Mouse (Mus musculus) left cerebral cortex, postnatal 25 days (tissue): ENCODE measurements around the gene Spata2l. TPM values are rescaled to one million over a fixed set of nuclear protein-coding genes. Genes with fewer than 3 reads are reported as not detected.
A peak's percentile ranks its signal among the peaks of the same experiment; 100 is the strongest.
"Not testable (repeated sequence)": the region's sequence is repeated elsewhere in the genome, so short reads cannot be mapped to it uniquely, and the experiment has no call there.

Experiments
- DNase-seq, 2 experiments: peaks; one replicate each; pipeline ENCODE4 v3.0.0; 2022; ENCODE audit warnings: low spot score in 2 of 2, mixed read lengths in 1 of 2
- intact Hi-C: fragments of 180-260 bp; cut with DNase I; formaldehyde crosslinking; loops from one replicate; pipeline ENCODE4 v1.15.1; 2025
- total RNA-seq, 2 experiments: library from RNA; stranded (reverse); gene quantifications; 2 replicates each; pipeline ENCODE4 v1.2.3; 2021

Gene Spata2l
- 100 to 1,000 TPM; 106 to 107 TPM for total RNA-seq

GRCm38 (mm10) chr8:123235520-123236497, at the start of gene Spata2l:
Spata2l (minus strand) TSS chr8:123236233.
- peak; percentile 87 to 92 for DNase-seq
- intact Hi-C loops = no loop called here

DNA sequence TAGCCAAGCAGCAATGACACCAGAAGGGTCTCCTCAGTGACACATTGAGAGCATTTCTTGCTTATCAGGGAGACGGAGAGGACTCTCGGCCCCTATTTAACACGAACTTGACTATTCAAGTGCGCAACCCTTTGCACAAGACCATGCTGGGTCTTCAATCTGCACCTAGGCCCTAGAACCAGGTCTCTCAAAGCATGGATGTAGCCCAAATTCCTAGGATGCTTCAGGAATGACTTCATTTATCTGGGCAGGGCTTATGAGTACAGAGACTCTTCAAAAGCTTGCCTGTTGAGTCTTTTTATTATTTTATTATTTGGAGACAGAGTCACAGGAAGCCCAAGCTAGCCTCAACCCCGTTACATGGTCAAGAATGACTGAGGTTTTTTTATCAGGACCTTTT, 48.5 kb upstream of the Spata2l start:
- intact Hi-C loops = no loop called here
- no peak for DNase-seq

DNA sequence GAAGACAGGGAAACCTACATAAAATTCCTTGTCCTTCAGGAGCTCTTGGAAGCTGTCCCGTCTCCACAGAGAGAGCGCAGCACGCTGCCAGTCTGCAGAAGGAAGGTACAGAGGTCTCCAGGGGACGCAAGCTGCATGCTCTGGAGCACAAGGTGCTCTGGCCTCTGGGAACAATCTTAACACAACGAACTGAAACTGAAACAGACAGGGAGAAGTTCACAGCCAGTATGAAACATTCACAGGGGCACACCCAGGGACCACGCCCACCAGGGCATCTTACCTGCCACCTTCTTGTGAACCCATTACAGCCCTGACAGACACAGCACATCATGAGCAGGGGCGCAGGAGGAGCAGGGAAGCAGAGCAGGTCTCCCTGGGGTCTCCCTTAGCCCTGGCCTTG, 48.0 kb upstream of the Spata2l start:
- no peak for DNase-seq

GRCm38 (mm10) chr8:123282994-123283393, 47.0 kb upstream of the Spata2l start:
- intact Hi-C loops, DNase-seq: not testable (repeated sequence)

More for the DNA sequence above, 48.0 kb upstream of the Spata2l start:
- intact Hi-C loops = no loop called here

- intact Hi-C loops = no loop called here
- no peak for DNase-seq
Measured at GRCm38 (mm10) chr8:123280302-123281094, 44.5 kb upstream of the Spata2l start.

GRCm38 (mm10) chr8:123279828-123280227, 43.8 kb upstream of the Spata2l start:
- no peak for DNase-seq
- intact Hi-C loops = no loop called here

DNA sequence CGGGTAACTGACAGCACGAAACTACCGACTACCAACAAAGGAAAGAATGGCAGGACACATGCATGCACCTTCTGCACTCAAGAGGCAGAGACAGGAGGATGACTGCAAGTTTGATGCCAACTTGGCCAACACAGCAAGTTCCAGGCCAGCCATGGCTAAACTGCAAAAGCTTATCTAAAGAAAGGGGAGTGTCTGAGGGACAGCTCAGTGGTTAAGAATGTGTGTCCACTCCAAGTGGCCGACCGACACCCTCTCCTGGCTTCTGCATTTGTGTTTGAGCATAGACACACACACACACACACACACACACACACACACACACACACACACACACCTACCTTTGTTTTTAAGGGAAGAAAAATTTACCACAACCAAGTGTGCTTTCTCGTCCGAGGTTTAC, 42.4 kb upstream of the Spata2l start:
- intact Hi-C loops = no loop called here
- DNase-seq = no peak

DNA sequence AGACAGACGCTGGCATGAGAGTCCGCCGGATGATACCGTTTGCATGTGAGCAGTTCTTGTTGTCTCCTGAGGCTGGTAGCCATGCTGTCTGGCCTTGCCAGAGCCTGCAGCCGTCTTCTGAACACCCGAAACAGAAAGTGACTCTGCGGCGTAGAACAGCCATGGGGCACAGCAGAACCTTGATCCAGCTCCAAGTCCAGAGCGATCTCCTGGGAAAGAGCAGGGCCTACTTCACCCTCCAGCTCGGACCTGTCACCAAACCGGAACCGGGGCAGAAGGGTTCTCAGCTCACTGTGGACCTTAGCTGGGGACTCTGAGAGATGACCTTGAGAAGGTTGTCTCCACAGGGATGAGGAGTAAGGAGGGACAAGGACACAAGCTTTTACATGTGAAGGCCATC, 39.1 kb upstream of the Spata2l start:
- DNase-seq = no peak
- intact Hi-C loops = no loop called here

- no peak for DNase-seq
Measured at GRCm38 (mm10) chr8:123274447-123274846, 38.4 kb upstream of the Spata2l start.

DNA sequence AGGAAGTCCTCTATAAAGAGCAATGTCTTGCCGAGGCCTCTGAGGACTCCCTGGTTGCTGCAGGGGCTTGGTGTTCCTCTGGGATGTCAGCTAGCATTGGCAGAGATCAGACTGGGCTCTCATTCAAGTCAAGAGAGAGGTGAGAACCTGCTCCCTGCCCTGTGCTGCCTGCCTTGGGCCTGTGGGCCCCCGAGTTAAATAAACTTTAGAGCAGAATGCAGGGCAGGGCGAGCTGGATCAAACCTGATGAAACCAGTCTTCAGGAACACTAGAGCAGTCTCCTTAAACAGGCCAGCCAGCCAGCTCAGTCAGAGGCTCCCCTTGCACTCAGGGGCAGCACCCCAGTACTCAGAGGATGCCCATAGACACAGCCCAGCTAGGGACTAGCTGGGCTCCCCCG, 35.9 kb upstream of the Spata2l start:
- intact Hi-C loops = no loop called here
- no peak for DNase-seq

More at GRCm38 (mm10) chr8:123274447-123274846, 38.4 kb upstream of the Spata2l start:
- intact Hi-C loops = no loop called here

GRCm38 (mm10) chr8:123271147-123271546, 35.1 kb upstream of the Spata2l start:
- DNase-seq = no peak
- intact Hi-C loops = no loop called here

GRCm38 (mm10) chr8:123267926-123268656, 32.1 kb upstream of the Spata2l start:
- no peak for DNase-seq
- intact Hi-C loops = no loop called here

DNA sequence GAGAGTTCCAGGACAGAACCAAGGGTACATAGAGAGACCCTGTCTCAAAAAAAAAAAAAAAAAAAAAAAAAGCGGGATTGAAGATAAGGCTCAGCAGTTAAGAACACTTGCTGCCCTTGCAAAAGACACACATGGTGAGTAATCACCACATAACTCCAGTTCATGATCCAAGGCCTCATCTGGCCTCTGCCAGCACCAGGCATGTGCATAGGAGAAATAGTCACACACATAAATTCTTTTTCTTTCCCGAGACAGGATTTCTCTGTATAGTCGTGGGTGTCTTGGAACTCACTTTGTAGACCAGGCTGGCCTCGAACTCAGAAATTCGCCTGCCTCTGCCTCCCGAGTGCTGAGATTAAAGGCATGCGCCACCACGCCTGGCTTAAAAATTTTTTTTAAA, 21.6 kb upstream of the Spata2l start:
- DNase-seq, intact Hi-C loops: not testable (repeated sequence)

GRCm38 (mm10) chr8:123257114-123257513, 21.1 kb upstream of the Spata2l start:
- peak; percentile 31 to 81 for DNase-seq
- intact Hi-C loops = no loop called here

DNA sequence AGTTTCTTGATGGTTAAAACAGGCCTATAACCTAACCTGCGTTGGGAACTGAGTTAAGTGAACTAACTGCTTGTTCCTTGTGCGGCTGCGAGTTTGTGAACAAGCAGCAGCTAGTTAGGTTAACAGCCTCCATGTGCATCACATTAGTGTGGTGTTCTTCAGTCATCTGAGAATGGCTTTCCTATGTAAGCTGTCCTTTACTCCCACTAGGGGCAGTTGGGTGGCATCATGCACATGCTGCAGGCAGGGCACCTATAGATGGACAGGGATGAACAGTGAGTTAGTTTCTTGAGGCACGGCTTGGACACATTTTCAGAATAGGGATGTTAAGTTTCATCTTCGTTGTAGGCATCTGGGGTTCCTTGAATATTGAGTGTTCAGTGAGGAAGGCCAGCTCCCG, 19.1 kb upstream of the Spata2l start:
- intact Hi-C loops = no loop called here
- no peak for DNase-seq

DNA sequence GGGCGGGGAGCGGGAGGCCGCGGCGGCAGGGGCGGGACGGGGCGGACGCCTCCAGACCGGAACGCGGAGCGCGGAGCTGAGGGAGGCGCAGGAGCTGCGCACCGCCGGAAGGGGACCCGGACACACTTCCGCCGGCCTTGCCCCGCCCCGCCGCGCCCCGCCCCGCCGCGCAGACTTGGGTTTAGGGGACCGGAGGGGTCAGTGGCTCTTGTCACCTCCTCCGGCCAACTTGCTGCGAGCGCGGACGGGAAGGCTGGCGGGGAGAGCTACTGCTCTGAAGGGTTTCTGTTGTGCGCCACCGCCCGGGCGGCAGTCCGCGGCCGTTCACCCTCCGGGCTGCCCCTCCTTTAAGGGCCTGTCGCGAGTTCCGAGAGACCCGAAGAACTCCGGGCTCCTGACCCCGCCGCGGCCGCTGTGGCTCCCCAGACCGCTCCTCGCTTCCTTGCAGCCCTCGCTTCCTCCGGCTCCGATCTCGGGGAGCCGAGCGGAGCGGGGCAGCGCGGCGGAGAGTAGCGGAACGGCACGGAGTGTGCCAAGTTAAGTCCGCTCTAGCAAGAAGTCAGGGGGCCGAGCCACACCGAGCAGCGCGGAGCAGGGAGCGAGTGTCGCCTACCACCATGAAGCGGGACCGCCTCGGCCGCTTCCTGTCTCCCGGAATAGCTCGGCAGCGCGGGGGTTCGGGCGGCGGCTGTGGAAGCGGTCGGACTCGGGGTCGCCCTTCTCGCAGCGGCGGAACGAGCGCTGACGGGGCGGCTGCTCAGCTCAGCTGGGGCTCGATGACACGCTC, 18.3 kb upstream of the Spata2l start, which contains the start of the genes Zfp276 and Vps9d1:
Zfp276 (plus strand) TSS at position 97 of the 787 bp plus-strand sequence.
Vps9d1 (minus strand) TSS at position 250 of the 787 bp plus-strand sequence.
- intact Hi-C loops = loop anchor here (5.0 kb wide), 1 partner anchor 118 kb away; the partner anchor contains the start of gene Tcf25
- peak; percentile 79 to 85 for DNase-seq

DNA sequence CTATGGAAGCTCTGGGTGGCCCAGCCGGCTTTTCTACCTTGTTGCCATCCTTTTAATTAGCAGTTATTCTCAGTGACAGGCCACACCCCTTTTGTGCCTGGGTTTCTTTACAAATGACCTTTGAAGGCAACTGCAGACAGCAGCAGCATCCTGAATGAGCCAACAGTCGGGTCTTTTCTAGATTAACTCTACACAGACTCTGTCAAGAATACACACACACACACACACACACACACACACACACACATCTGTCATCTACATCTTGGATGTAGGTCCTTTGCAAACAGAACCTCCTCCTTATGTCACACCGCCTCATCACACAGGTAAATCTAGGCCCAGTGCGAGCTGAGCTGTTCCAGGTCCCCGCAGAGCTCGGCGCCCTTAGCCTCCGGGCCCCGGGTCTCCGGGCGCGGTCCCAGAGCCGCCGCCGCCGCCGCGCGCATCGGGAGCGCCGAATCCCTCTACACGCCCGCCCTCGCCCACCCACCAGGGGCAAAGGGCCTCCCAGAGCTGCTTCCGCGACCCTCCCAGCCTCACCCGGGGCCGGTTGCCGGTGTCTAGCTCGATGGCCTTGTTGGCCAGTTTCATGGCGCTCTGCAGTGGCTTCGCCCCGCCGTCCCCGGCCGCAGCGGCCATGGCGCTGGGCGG, 17.5 kb upstream of the Spata2l start:
- peak in 1 of 2 experiments; percentile 30 for DNase-seq
- intact Hi-C loops = loop anchor here (5.0 kb wide), 1 partner anchor 119 kb away; the partner anchor contains the start of gene Tcf25

- intact Hi-C loops = loop anchor here (5.0 kb wide), 1 partner anchor 119 kb away; the partner anchor contains the start of gene Tcf25
- no peak for DNase-seq
Measured at GRCm38 (mm10) chr8:123252925-123253324, 16.9 kb upstream of the Spata2l start.
